Mouse (Mus musculus) neural tube, embryonic 12.5 days (tissue): ENCODE measurements around the gene Tnnc1. TPM values are rescaled to one million over a fixed set of nuclear protein-coding genes. Genes with fewer than 3 reads are reported as not detected.

Experiments
- ATAC-seq: fragments of 200-750 bp; cut with Nextera tagmentation; 2 replicates; pipeline ENCODE4 v1.8.0; 2017; ENCODE audit warnings: low read depth, mild to moderate bottlenecking, moderate TSS enrichment, moderate library complexity; ENCODE audit not compliant: low FRiP score
- H3K27ac ChIP-seq: fragments of 300-500 bp; sonication (generic); 2 replicates; pipeline ENCODE4 v1.5.1; 2016
- H3K27me3 ChIP-seq: fragments of 300-500 bp; sonication (generic); replicated peaks from 2 replicates; pipeline ENCODE4 v1.6.1; 2016; ENCODE audit warnings: mild to moderate bottlenecking
- H3K36me3 ChIP-seq: fragments of 300-500 bp; sonication (generic); 2 replicates; pipeline ENCODE4 v1.6.1; 2016; ENCODE audit warnings: mild to moderate bottlenecking
- H3K4me1 ChIP-seq: fragments of 300-500 bp; sonication (generic); 2 replicates; pipeline ENCODE4 v1.6.1; 2016
- H3K4me2 ChIP-seq: fragments of 300-500 bp; sonication (generic); replicated peaks from 2 replicates; pipeline ENCODE4 v1.6.1; 2016; ENCODE audit warnings: mild to moderate bottlenecking
- H3K4me3 ChIP-seq: fragments of 300-500 bp; sonication (generic); 2 replicates; pipeline ENCODE4 v1.5.1; 2016
- H3K9ac ChIP-seq: fragments of 300-500 bp; sonication (generic); 2 replicates; pipeline ENCODE4 v1.6.1; 2016; ENCODE audit warnings: mild to moderate bottlenecking
- H3K9me3 ChIP-seq: fragments of 300-500 bp; sonication (generic); 2 replicates; pipeline ENCODE4 v1.6.1; 2016; ENCODE audit warnings: mild to moderate bottlenecking
- WGBS: fragments of 180-500 bp; shearing (Covaris S2); methylation state at CpG from one replicate; pipeline ENCODE4 v1.1.7; 2016; 5-methylcytosine and 5-hydroxymethylcytosine counted together
- polyA plus RNA-seq: library from polyadenylated mRNA; unstranded; fragments of >200 nt; fragmentation: Nextera tagmentation; extraction: Ambion mirVana; gene quantifications from 2 replicates; pipeline ENCODE4 v1.2.1, GENCODE M21; 2016

The Tnnc1 gene
- polyA plus RNA-seq, 1 experiment from 2014 or later, result 44.2 TPM

DNA sequence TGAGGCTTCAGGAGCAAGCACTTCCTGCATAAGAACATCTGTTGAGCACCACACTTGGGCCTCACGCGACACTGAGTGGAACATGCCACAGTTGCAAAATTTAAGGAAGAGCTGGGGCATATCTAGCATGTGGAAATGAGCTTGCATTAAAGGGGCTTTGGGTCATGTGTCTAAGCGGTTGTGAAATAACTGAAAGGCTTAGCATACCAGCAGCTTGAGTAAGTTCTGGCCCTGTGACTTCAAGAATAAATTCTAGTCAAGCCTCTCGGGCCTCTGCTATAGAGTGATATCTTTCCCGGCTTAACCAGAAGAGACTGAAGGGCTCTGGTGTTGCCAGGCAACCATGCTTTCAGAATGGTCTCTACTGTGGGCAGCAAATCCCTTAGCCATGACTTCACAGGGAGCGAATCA, 19.3 kb upstream of the Tnnc1 start:
- Histone ChIP-seq H3K9ac (no peak overlapping the region), H3K4me1 (peaks cover 4% of the 10 kb centered on the region; the same call in 1 of the 2 replicates), H3K9me3 (no peaks in the 10 kb centered on the region), H3K27me3 (no peaks in the 10 kb centered on the region), H3K4me2 (no peak overlapping the region), H3K27ac (no peak overlapping the region), H3K36me3 (peaks cover 99% of the 10 kb centered on the region), H3K4me3 (no peak overlapping the region)
- WGBS, result 65% methylated on average over 6 of the region's 6 CpGs
- ATAC-seq, result no peak

DNA sequence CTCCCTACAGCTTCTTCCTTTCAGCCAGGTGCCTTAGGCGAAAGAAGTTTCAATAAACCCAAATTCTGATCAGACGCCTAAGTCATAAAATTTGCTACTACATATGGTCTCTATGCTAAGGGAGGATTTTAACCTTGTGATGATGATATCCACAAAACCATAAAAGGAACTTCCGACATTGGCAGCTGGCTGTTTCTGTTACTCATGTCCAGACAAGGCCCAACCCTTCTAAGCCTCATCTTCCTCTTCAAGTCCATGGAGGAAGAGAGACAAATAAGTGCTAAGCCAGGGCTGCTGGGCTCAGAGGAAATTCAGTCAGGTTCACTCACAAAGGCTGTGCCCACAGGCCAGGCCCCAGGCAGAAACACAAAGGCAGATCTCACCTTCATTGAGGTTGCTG, 18.8 kb upstream of the Tnnc1 start:
- H3K27me3 ChIP-seq, result no peaks in the 10 kb centered on the region
- 93% methylated on average over 3 of the region's 3 CpGs for WGBS
- H3K27ac ChIP-seq, result no peak overlapping the region
- ATAC-seq, result no peak
- H3K4me2 ChIP-seq, result no peak overlapping the region
- H3K4me1 ChIP-seq, result peaks cover 4% of the 10 kb centered on the region; the same call in 1 of the 2 replicates
- no peaks in the 10 kb centered on the region for H3K9me3 ChIP-seq
- no peak overlapping the region for H3K4me3 ChIP-seq
- H3K9ac ChIP-seq, result no peak overlapping the region
- peaks cover 97% of the 10 kb centered on the region for H3K36me3 ChIP-seq

- no peaks in the 10 kb centered on the region for H3K27me3 ChIP-seq
- peaks cover 92% of the 10 kb centered on the region for H3K36me3 ChIP-seq
- no peaks in the 10 kb centered on the region for H3K9me3 ChIP-seq
- H3K9ac ChIP-seq, result no peak overlapping the region
- H3K27ac ChIP-seq, result no peak overlapping the region
- no peak for ATAC-seq
- no peak overlapping the region for H3K4me2 ChIP-seq
- peaks cover 4% of the 10 kb centered on the region; the same call in 1 of the 2 replicates for H3K4me1 ChIP-seq
- 84% methylated on average over 2 of the region's 2 CpGs for WGBS
- H3K4me3 ChIP-seq, result no peak overlapping the region
Measured at GRCm38 (mm10) chr14:31191936-31192335, 16.2 kb upstream of the Tnnc1 start.

GRCm38 (mm10) chr14:31193791-31194190, 14.3 kb upstream of the Tnnc1 start:
- Histone ChIP-seq H3K27ac (no peak overlapping the region), H3K9ac (no peak overlapping the region), H3K4me3 (no peak overlapping the region), H3K4me2 (no peak overlapping the region), H3K4me1 (peaks cover 4% of the 10 kb centered on the region; the same call in 1 of the 2 replicates), H3K9me3 (no peaks in the 10 kb centered on the region), H3K27me3 (no peaks in the 10 kb centered on the region), H3K36me3 (peaks cover 84% of the 10 kb centered on the region)
- WGBS, result 90% methylated on average over 7 of the region's 7 CpGs
- ATAC-seq, result no peak

- Histone ChIP-seq H3K4me1 (no peaks in the 10 kb centered on the region), H3K36me3 (peaks cover 84% of the 10 kb centered on the region), H3K9me3 (no peaks in the 10 kb centered on the region), H3K27ac (no peak overlapping the region), H3K4me2 (no peak overlapping the region), H3K4me3 (no peak overlapping the region), H3K27me3 (no peaks in the 10 kb centered on the region), H3K9ac (no peak overlapping the region)
- ATAC-seq, result no peak
- 90% methylated on average over 2 of the region's 2 CpGs for WGBS
Measured at GRCm38 (mm10) chr14:31194441-31194840, 13.7 kb upstream of the Tnnc1 start.

- H3K4me2 ChIP-seq, result no peak overlapping the region
- no peaks in the 10 kb centered on the region for H3K9me3 ChIP-seq
- H3K9ac ChIP-seq, result no peak overlapping the region
- no peak for ATAC-seq
- no peak overlapping the region for H3K27ac ChIP-seq
- H3K27me3 ChIP-seq, result no peaks in the 10 kb centered on the region
- no peak overlapping the region for H3K4me3 ChIP-seq
- no peaks in the 10 kb centered on the region for H3K4me1 ChIP-seq
- peaks cover 83% of the 10 kb centered on the region for H3K36me3 ChIP-seq
- WGBS, result 91% methylated on average over 14 of the region's 14 CpGs
Measured at GRCm38 (mm10) chr14:31194891-31195513, 13.1 kb upstream of the Tnnc1 start.

DNA sequence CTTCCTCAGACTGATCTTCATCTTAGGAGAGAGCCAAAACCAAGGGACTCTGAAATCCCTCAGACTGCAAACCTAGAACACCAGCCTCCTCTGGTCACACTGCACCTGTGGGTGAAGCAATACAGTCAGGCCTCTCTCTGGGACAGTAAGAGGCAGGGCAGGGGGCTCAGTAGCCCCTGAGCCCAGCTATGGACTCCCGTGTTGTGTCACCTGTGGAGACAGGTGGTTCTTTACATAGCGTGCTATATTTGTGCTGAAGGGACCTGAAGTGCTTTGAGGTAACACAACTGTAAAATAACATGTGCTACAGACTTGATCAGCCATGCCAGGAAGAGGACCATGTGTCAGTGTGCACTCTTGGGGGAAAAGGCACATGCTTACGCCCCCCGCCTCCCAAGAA, 12.6 kb upstream of the Tnnc1 start:
- ATAC-seq, result no peak
- Histone ChIP-seq H3K27me3 (no peaks in the 10 kb centered on the region), H3K9me3 (no peaks in the 10 kb centered on the region), H3K36me3 (peaks cover 83% of the 10 kb centered on the region), H3K4me1 (no peaks in the 10 kb centered on the region), H3K27ac (no peak overlapping the region), H3K9ac (no peak overlapping the region), H3K4me2 (no peak overlapping the region), H3K4me3 (no peak overlapping the region)
- 94% methylated on average over 4 of the region's 4 CpGs for WGBS

- Histone ChIP-seq H3K27ac (no peak overlapping the region), H3K36me3 (peaks cover 83% of the 10 kb centered on the region), H3K4me1 (no peaks in the 10 kb centered on the region), H3K9ac (no peak overlapping the region), H3K9me3 (no peaks in the 10 kb centered on the region), H3K4me3 (no peak overlapping the region), H3K27me3 (no peaks in the 10 kb centered on the region), H3K4me2 (no peak overlapping the region)
- no peak for ATAC-seq
Measured at GRCm38 (mm10) chr14:31195968-31196367, 12.1 kb upstream of the Tnnc1 start.

DNA sequence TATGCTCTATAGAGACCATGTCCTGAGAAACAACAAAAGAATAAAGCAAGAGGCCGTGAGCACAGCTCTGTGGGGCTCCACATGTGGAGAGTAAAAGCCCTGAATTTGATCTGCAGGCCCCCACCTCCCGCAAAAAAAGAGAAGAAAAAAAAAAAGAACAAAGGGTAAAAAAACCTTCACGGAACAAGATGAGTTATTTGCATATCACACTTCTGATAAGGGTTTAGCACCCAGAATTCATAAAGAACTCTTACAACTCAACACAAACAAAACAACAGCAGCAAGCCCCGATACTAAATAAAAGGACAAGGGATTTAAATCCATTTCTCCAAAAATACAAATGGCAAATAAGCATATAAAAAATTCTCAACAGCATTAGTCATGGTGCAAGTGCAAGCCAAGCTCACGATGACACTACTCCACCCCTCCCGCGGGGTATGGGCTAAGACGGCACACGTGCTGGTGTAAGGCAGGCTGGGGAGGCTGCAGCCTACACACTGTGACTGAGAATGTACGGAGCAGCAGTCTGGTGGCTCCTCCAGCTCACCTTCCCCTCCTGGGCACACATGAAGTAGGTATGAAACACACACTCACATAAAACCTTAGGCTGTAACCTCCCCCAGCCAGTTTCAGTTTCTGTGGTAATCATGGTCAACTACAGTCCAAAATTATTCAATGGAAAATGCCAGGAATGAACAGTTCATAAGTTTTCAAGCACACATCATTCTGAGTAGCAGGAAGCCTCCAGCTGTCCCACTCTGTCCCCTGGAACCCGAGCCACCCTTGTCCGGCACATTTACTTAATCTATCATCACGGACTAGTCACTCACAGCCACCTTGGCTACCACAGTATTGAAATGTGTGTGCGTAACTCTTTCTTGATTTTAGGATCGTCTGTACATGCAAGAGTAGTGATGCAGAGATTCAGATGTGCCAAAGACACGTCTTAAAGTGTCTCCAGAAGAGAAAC, 10.3 kb upstream of the Tnnc1 start:
- Histone ChIP-seq H3K27me3 (no peaks in the 10 kb centered on the region), H3K9me3 (no peaks in the 10 kb centered on the region), H3K4me3 (no peak overlapping the region), H3K36me3 (peaks cover 83% of the 10 kb centered on the region), H3K4me1 (no peaks in the 10 kb centered on the region), H3K27ac (no peak overlapping the region), H3K4me2 (no peak overlapping the region), H3K9ac (no peak overlapping the region)
- WGBS, result 77% methylated on average over 16 of the region's 16 CpGs
- ATAC-seq, result no peak

DNA sequence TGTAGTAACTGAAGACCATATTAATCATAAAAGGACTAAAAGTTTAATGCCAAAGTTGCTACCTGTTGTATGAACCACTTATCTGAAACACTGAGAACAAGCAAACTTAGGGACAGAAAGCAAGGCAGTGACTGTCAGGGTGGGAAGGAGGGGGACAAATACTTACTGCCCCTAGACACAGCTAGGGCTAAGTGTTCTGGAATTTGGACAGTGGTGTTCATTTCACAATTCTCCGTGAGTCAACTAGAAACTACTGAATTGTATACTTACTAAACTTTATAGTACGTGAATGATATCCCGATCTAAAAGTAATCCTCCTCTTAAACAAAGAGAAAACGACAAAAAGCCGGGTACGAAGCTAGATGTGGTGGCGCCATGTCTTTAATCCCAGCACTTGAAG, 8.5 kb upstream of the Tnnc1 start:
- no peak for ATAC-seq
- Histone ChIP-seq H3K4me3 (no peak overlapping the region), H3K4me1 (peaks cover 5% of the 10 kb centered on the region), H3K9ac (no peak overlapping the region), H3K4me2 (no peak overlapping the region), H3K9me3 (no peaks in the 10 kb centered on the region), H3K36me3 (peaks cover 86% of the 10 kb centered on the region), H3K27ac (no peak overlapping the region), H3K27me3 (no peaks in the 10 kb centered on the region)
- 96% methylated on average over 7 of the region's 7 CpGs for WGBS

GRCm38 (mm10) chr14:31200038-31200437, 8.1 kb upstream of the Tnnc1 start:
- H3K9ac ChIP-seq, result no peak overlapping the region
- no peak overlapping the region for H3K4me2 ChIP-seq
- H3K27ac ChIP-seq, result no peak overlapping the region
- no peak for ATAC-seq
- WGBS, result 92% methylated on average over 3 of the region's 3 CpGs
- H3K9me3 ChIP-seq, result no peaks in the 10 kb centered on the region
- H3K4me1 ChIP-seq, result peaks cover 10% of the 10 kb centered on the region
- H3K4me3 ChIP-seq, result no peak overlapping the region
- no peaks in the 10 kb centered on the region for H3K27me3 ChIP-seq
- H3K36me3 ChIP-seq, result peaks cover 82% of the 10 kb centered on the region

- peaks cover 15% of the 10 kb centered on the region for H3K4me1 ChIP-seq
- peak overlapping the region; percentile 79 for H3K4me3 ChIP-seq
- no peak overlapping the region for H3K27ac ChIP-seq
- no peaks in the 10 kb centered on the region for H3K27me3 ChIP-seq
- ATAC-seq, result no peak
- no peaks in the 10 kb centered on the region for H3K9me3 ChIP-seq
- peak overlapping the region; percentile 71 for H3K4me2 ChIP-seq
- H3K36me3 ChIP-seq, result peaks cover 44% of the 10 kb centered on the region
- WGBS, result 83% methylated on average over 4 of the region's 4 CpGs
- peak overlapping the region; percentile 87 for H3K9ac ChIP-seq
Measured at GRCm38 (mm10) chr14:31204844-31205243, 3.3 kb upstream of the Tnnc1 start.
